Mouse (Mus musculus) left cerebral cortex, postnatal 25 days (tissue): Measurements from ENCODE around the gene H2-M10.4. TPM values are rescaled to one million over a fixed set of nuclear protein-coding genes. Genes with fewer than 3 reads are reported as not detected.
"Not testable (repeated sequence)": the region's sequence is repeated elsewhere in the genome, so short reads cannot be mapped to it uniquely, and the experiment has no call there.

Experiments used
- DNase-seq, 2 experiments: peaks; one replicate each; pipeline ENCODE4 v3.0.0; 2022; ENCODE audit warnings: low spot score in 2 of 2, mixed read lengths in 1 of 2
- intact Hi-C: fragments of 180-260 bp; cut with DNase I; formaldehyde crosslinking; loops from one replicate; pipeline ENCODE4 v1.15.1; 2025
- total RNA-seq, 2 experiments: library from RNA; stranded (reverse); gene quantifications; 2 replicates each; pipeline ENCODE4 v1.2.3; 2021

The H2-M10.4 gene
- total RNA-seq: not detected

DNA sequence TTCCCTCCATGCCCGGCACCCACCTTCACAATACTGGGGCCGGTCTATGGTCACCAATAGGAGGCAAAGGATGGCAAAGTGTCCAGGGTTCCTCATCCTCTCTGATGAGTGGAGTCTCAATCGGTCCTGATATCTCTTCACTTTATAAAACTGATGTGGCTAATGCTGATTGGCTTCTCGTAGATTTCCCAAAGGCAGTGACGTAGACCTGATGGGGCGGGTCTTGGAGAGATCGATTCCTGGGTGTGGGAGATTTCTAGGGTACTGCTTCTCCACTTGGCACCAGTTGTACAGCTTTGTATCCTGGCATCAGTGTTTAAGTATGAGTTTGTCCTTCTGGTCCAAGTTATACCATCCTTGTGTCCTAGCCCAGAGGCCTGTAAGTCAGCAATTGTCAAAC, at the start of gene H2-M10.4:
Gene H2-M10.4 (minus strand): TSS at position 101 of the 400 bp plus-strand sequence.
- intact Hi-C loops: no loop called here
- DNase-seq: no peak

DNA sequence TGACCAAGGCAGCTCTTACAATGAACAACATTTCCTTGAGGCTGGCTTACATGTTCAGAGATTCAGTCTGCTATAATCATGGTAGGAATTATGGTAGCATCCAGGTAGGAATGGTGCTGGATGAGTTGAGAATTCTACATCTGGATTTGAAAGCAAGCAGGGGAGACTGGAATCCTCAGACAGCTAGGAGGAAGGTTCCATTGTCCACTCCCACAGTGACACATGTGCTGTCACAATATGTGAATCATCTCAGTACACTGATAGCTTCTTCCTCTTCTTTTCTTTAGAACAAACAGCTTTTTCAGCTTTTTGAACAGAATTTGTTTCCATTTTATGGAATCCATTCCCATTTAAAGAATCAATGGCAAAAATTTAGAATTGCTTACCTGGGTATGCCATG, 41.8 kb upstream of the H2-M10.4 start:
- intact Hi-C loops: no loop called here
- no peak for DNase-seq

DNA sequence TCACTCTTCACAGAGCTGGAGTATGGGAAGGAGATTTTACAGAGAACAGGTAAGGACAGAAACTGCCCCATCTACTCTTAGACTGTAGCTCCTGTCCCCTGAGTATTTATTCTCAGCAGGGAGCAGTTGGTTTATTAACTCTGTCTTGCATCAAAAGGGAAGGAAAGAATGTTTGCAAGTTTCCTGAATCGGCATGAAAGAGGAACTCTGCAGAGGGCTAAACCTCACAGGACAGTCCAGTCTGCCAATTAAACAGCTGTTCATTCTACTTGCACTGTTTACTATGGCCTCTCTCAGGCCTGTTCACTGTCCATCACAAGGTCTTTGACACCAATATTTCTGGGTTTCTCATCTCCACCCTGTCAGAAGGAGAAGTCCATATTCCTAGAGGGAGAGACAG, 38.3 kb upstream of the H2-M10.4 start:
- DNase-seq: no peak
- intact Hi-C loops: no loop called here

DNA sequence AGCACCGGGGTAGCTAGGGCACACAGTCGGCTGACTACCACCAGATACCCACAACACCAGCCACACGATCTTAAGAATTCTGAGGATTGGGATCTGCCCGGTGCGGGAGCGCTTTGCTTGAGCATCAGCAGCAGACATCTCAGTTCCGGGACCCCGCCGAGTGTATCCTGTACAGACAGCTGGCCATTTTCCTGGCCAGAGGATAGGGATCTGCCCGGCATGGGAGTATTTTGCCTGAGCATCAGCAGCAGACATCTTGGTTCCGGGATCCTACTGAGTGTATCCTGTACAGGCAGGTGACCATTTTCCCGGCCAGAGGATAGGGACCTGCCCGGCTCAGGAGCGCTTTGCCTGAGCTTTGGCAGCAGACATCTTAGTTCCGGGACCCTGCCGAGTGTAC, 26.0 kb upstream of the H2-M10.4 start:
- DNase-seq, intact Hi-C loops: not testable (repeated sequence)

DNA sequence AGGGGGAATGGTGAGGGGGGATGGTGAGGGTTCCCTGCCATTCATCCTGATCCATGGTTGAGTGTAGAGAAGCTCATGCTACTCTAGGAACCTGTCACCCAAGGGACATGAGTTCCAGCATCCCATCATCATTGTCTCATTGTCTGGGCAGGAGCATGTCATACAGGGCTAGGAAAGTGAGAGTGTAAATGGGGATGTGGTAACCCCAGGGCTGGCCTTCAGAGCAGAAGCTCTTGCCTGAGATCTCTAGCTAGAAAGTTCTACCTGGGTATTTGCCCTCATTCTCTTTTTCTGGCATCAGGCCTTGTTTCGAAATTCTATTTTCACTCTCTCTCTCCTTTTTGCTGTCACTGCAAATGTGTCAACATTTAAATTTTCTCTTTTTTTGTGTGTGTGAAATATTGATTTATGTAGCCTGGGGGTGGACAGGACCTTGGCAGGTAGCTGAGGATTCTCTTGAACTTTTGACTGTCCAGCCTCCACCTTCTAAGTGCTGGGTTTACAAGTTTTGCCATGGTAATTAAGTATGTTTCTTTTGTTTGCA, 24.6 kb upstream of the H2-M10.4 start:
- intact Hi-C loops: no loop called here
- no peak for DNase-seq

DNA sequence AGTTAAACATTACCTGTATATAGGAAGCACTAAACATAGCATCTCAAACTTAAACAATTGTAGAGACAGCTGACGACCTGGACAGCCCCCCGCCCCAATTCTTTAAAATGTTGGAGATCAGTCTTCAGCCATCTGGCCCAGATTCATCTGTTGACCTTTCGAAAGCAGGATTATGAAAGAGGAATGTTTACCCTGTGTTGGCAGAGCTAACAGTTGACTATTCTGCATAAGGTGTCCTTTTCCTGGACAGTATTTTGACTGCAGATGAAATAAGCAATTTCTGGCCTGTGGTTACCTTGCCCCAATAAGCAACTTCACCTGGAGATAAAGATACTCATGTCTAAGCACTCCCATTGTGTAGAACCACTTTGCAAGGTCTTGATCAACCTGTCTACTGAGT, 21.7 kb upstream of the H2-M10.4 start:
- intact Hi-C loops: no loop called here
- DNase-seq: no peak

DNA sequence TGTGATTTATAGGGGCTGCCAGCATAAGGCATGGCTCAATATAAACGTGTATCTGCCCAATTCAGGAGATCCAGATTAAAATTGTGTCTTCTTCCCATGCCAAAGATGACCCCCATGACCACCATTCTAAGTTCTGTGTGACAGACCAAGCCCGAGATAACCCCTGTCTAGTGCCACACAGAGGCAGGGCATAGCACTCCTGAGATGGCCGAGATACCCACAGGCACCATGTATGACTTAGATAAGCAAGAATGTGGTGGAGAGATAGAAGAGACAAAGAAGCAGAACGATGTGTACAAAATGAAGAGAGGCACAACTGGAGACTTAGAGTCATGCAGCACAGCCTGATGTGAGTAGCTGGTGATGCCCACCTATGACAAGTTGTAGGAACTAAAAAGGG, 5.9 kb downstream of the H2-M10.4 start:
- intact Hi-C loops: no loop called here
- no peak for DNase-seq

DNA sequence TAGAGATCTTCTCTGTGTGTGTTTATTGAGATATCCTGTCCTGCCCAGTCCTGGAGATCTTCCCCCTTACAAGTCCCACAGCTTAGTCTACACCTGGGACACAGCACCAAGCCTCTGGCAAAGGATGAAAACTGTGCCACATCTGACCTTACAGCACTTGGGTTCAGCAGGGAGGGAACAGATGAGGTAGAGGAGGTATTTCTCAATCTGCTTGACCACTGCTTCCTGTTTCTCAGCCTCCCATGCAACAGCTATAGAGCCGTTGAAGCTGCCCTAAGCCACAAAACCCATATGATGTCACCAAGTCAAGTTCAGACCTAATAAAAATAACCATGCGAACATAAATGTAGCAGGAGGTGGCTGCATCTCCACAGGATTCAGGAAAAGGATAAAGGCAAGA, 30.7 kb downstream of the H2-M10.4 start:
- DNase-seq: no peak
- intact Hi-C loops: no loop called here

DNA sequence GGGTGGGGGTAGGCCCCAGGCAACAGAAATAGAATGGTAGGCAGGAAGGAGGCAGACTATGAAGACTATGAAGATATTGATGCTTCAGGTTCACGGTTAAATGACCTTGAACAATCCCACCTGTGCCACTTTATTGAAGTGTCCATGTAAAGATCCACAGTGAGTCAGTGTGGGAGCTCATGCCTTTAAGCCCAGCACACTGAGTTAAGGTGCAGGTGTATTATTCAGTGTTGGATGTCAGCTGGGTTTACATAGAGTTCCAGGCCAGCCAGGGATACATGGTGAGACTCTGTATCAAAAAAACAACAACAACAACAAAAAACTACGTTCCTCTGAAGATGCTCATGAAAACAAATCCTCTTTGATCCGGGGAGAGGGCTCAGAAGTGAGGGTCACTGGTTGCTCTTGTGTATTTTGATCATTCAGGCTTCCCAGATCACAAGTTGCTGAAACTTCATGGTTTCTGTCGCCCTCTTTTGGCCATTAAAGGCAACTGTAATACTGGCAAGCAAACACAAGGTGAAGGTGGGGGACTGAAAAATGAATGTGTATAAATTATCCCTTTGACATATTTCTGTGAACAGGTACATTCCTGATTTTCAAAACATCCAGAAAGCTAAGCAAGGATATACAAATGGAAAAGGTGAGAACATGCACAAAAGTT, 43.9 kb downstream of the H2-M10.4 start:
- intact Hi-C loops: loop anchor here (1.0 to 10.0 kb wide), 4 partner anchors 61 to 481 kb away; no protein-coding TSS in a partner anchor
- DNase-seq: peak; percentile 25 to 51

DNA sequence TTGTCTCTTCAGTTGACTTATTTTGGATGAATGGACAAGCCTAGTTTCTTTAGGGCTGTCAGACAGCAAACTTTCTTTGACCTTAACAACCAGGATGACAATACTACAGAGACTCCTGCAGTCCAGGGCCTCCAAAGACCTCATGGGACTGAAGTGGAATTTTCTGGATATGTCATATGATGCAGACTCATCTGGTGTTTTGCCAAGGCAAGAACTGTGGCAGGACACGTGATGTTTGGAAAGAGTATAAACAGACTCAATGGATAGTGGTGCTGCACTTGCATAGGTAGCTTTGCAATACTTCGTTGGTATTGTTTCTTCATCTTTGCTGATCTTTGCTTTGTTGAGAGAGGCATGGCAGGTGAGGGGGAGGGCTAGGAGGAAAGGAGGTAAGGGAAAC, 44.7 kb downstream of the H2-M10.4 start:
- no peak for DNase-seq
- intact Hi-C loops: loop anchor here (5.0 to 10.0 kb wide), 2 partner anchors 307 to 480 kb away; no protein-coding TSS in a partner anchor

DNA sequence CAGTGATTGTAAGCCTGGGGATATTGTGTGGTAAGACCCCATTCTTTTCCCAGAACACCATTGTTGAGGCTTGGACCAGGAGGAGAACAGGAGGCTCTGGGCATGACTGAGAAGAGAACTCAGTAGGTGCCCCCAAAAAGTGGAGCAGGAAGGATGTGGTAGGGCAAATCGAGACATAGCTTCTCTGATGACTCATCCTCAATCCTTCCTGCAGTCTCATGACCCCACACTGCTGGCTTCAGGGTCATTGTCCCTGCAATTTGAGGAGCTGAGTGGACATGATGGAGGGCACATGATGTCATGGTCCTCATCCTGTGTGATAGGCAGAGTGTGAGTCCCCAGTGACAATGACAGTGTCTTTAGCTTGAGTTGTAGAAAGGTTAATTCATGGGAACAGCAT, 46.7 kb downstream of the H2-M10.4 start:
- no peak for DNase-seq
- intact Hi-C loops: loop anchor here (5.0 to 10.0 kb wide), 2 partner anchors 309 to 478 kb away; no protein-coding TSS in a partner anchor

DNA sequence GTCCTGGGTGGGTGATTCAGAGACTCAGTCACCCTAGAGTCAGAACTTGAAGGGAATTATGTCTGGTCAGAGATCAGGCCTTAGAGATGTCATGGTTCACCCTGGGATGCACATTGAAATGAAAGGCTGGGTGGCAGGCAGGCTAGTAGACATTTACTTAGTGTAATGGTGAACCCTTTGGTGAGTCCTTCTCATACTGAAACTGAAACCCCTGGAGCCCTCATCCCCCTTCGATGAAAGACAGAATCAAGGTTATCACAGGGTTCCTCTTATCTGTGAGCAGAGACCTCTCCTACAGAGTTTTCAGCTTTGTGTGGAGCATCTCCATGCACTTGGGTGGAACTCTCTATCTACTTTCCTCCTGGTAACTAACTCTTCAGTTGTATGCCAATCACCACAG, 47.8 kb downstream of the H2-M10.4 start:
- intact Hi-C loops: loop anchor here (10.0 kb wide), 1 partner anchor 310 kb away; no protein-coding TSS in a partner anchor
- DNase-seq: no peak

Other genes starting within 250 kb of the H2-M10.4 start
- 10 to 100 TPM; 40.5 to 45.3 TPM for gene Rpp21, start 204.3 kb downstream of the H2-M10.4 start, total RNA-seq
- gene Trim39, start 190.1 kb downstream of the H2-M10.4 start, total RNA-seq: 10 to 100 TPM; 20.7 to 22.9 TPM
- not detected for gene H2-M10.2, start 175.8 kb downstream of the H2-M10.4 start, total RNA-seq
- gene H2-M10.1, start 136.2 kb downstream of the H2-M10.4 start, total RNA-seq: not detected
- not detected for gene H2-M10.3, start 93.9 kb downstream of the H2-M10.4 start, total RNA-seq
- not detected for gene H2-M11, start 84.7 kb upstream of the H2-M10.4 start, total RNA-seq
- gene H2-M9, start 180.3 kb upstream of the H2-M10.4 start, total RNA-seq: not detected
- gene H2-M1, start 209.9 kb upstream of the H2-M10.4 start, total RNA-seq: not detected